Mouse (Mus musculus) urinary bladder, postnatal 0 days (tissue): ENCODE data around the gene Zfp646. TPM values are rescaled to one million over a fixed set of nuclear protein-coding genes. Genes with fewer than 3 reads are reported as not detected.

ENCODE experiments used
- polyA plus RNA-seq: library from polyadenylated mRNA; unstranded; fragments of >200 nt; fragmentation: Nextera tagmentation; extraction: Ambion mirVana; gene quantifications from 2 replicates; pipeline ENCODE4 v1.2.1, GENCODE M21; 2015

The Zfp646 gene
- 3.5 and 3.8 TPM in 2 replicates for polyA plus RNA-seq

GRCm38 (mm10) chr7:127876041-127876466 is at the start of gene Zfp646:
Gene Zfp646 (plus strand): TSS chr7:127876221.

GRCm38 (mm10) chr7:127876467-127877348 is 687 bp downstream of the Zfp646 start, which contains the start of gene Zfp668:
Gene Zfp668 (minus strand): TSS chr7:127876828.

GRCm38 (mm10) chr7:127890798-127891197 is 14.8 kb downstream of the Zfp646 start, which contains the start of gene Prss53:
Gene Prss53 (minus strand): TSS chr7:127890970.

GRCm38 (mm10) chr7:127895442-127895841 is 19.4 kb downstream of the Zfp646 start, which contains the start of the genes Gm21974 and Vkorc1:
Gene Gm21974 (minus strand): TSS chr7:127895454.
Gene Vkorc1 (minus strand): TSS chr7:127895617.

GRCm38 (mm10) chr7:127903971-127904796 is 28.2 kb downstream of the Zfp646 start, which contains the start of gene Bckdk:
Gene Bckdk (plus strand): TSS chr7:127904082.

GRCm38 (mm10) chr7:127912190-127912871 is 36.3 kb downstream of the Zfp646 start, which contains the start of gene Kat8:
Gene Kat8 (plus strand): TSS chr7:127912516.

GRCm38 (mm10) chr7:127929923-127930322 is 53.9 kb downstream of the Zfp646 start, which contains the start of gene Prss8:
Gene Prss8 (minus strand): TSS chr7:127930104.

Other genes starting within 250 kb of the Zfp646 start
- 31.0 and 37.4 TPM in 2 replicates for gene Bcl7c, start 167.3 kb upstream of the Zfp646 start, polyA plus RNA-seq
- gene Ctf1, start 163.5 kb upstream of the Zfp646 start, polyA plus RNA-seq: 5.9 and 6.1 TPM in 2 replicates
- gene Ctf2, start 144.1 kb upstream of the Zfp646 start, polyA plus RNA-seq: 0.12 TPM in 1 of 2 replicates, not detected in the other
- 1.1 and 1.4 TPM in 2 replicates for gene Fbxl19, start 131.7 kb upstream of the Zfp646 start, polyA plus RNA-seq
- gene Orai3, start 106.4 kb upstream of the Zfp646 start, polyA plus RNA-seq: 22.1 and 26.0 TPM in 2 replicates
- gene Setd1a, start 99.6 kb upstream of the Zfp646 start, polyA plus RNA-seq: 9.4 and 11.0 TPM in 2 replicates
- gene Gm49388, start 90.6 kb upstream of the Zfp646 start, polyA plus RNA-seq: not detected in 2 replicates
- gene Hsd3b7, start 75.6 kb upstream of the Zfp646 start, polyA plus RNA-seq: 26.7 and 37.8 TPM in 2 replicates
- 47.2 and 47.9 TPM in 2 replicates for gene Stx4a, start 51.9 kb upstream of the Zfp646 start, polyA plus RNA-seq
- gene Stx1b, start 51.7 kb upstream of the Zfp646 start, polyA plus RNA-seq: 0.67 and 1.3 TPM in 2 replicates
- gene Zfp668, start 607 bp downstream of the Zfp646 start, polyA plus RNA-seq: 6.5 and 6.9 TPM in 2 replicates
- 0.65 and 0.75 TPM in 2 replicates for gene Prss53, start 14.7 kb downstream of the Zfp646 start, polyA plus RNA-seq
- not detected in 2 replicates for gene Gm21974, start 19.2 kb downstream of the Zfp646 start, polyA plus RNA-seq
- 151 and 156 TPM in 2 replicates for gene Vkorc1, start 19.4 kb downstream of the Zfp646 start, polyA plus RNA-seq
- 103 and 107 TPM in 2 replicates for gene Bckdk, start 27.9 kb downstream of the Zfp646 start, polyA plus RNA-seq
- 16.2 and 16.4 TPM in 2 replicates for gene Kat8, start 36.3 kb downstream of the Zfp646 start, polyA plus RNA-seq
- 27.0 and 30.7 TPM in 2 replicates for gene Prss8, start 53.9 kb downstream of the Zfp646 start, polyA plus RNA-seq
- gene Prss36, start 70.5 kb downstream of the Zfp646 start, polyA plus RNA-seq: 7.0 and 8.1 TPM in 2 replicates
- gene Fus, start 91.2 kb downstream of the Zfp646 start, polyA plus RNA-seq: 172 TPM in 2 replicates
- gene Pycard, start 117.6 kb downstream of the Zfp646 start, polyA plus RNA-seq: 74.4 and 124 TPM in 2 replicates
- gene Trim72, start 127.7 kb downstream of the Zfp646 start, polyA plus RNA-seq: 0.10 and 0.20 TPM in 2 replicates
- gene Itgam, start 186.4 kb downstream of the Zfp646 start, polyA plus RNA-seq: 5.6 and 33.1 TPM in 2 replicates
- gene Gm49368, start 186.5 kb downstream of the Zfp646 start, polyA plus RNA-seq: 0.80 TPM in 1 of 2 replicates, not detected in the other